Mouse (Mus musculus): ENCODE measurements around the gene Ephx3.

- TF ChIP-seq CTCF (IDR thresholded peaks at IDR 0.05; ENCODE audit: control insufficient read depth, insufficient read depth, insufficient read length) (no peak), MAX (IDR thresholded peaks at IDR 0.05) (no peak), USF1 (IDR thresholded peaks at IDR 0.05; ENCODE audit: low read depth) (no peak)
These were observed 22.7 kb downstream of the Ephx3 start, which contains the start of gene Notch3 for GRCm38 (mm10) chr17:32166687-32167086.
